Mouse (Mus musculus) bone marrow, adult 2 months (tissue): Measurements from ENCODE around the gene Adam22. TPM values are rescaled to one million over a fixed set of nuclear protein-coding genes. Genes with fewer than 3 reads are reported as not detected.

Experiments used
- H3K27ac ChIP-seq: fragments of 200-500 bp; 2 replicates; pipeline ENCODE4 v1.5.1; 2012; ENCODE audit warnings: low read depth, mild to moderate bottlenecking, control low read depth, inconsistent platforms, low read length; ENCODE audit not compliant: control insufficient read depth, poor library complexity, insufficient read depth
- H3K4me1 ChIP-seq: fragments of 200-500 bp; 2 replicates; pipeline ENCODE4 v1.6.1; 2011; ENCODE audit warnings: low read length; ENCODE audit not compliant: control insufficient read depth, insufficient read depth
- H3K4me3 ChIP-seq: fragments of 200-500 bp; replicated peaks from 2 replicates; pipeline ENCODE3; 2011; ENCODE audit warnings: mild to moderate bottlenecking, low read depth, low read length, control low read depth; ENCODE audit not compliant: control insufficient read depth
- CTCF ChIP-seq: fragments of 200-500 bp; IDR thresholded peaks from 2 replicates; pipeline ENCODE4 v1.5.1; 2011; ENCODE audit warnings: low read length, control low read depth; ENCODE audit not compliant: control insufficient read depth, insufficient read depth
- POLR2A ChIP-seq: fragments of 200-500 bp; IDR thresholded peaks from 2 replicates; pipeline ENCODE4 v1.6.1; 2011; ENCODE audit warnings: low read depth, mild to moderate bottlenecking, control low read depth, low read length, borderline replicate concordance; ENCODE audit not compliant: control insufficient read depth
- WGBS: fragments of 180-500 bp; shearing (Covaris S2); methylation state at CpG from one replicate; pipeline ENCODE4 v1.1.7; 2018; 5-methylcytosine and 5-hydroxymethylcytosine counted together
- polyA plus RNA-seq: library from polyadenylated mRNA; stranded (reverse); fragments of >200 nt; gene quantifications from 2 replicates; pipeline ENCODE4 v1.2.4, GENCODE M21; 2011; ENCODE audit warnings: low replicate concordance; ENCODE audit not compliant: missing spikeins, insufficient read depth, insufficient read length

Gene Adam22
- polyA plus RNA-seq, 1 experiment, result 0.97 TPM

- H3K4me1 ChIP-seq, result no peaks in the 10 kb centered on the region; the same call in 1 of the 2 replicates
- H3K27ac ChIP-seq, result no peak overlapping the region
- 81% methylated on average over 5 of the region's 5 CpGs for WGBS
- TF ChIP-seq POLR2A (no peak), CTCF (no peak)
- no peak overlapping the region for H3K4me3 ChIP-seq
These were observed 251.3 kb downstream of the Adam22 start for GRCm38 (mm10) chr5:8116561-8117168.

- TF ChIP-seq POLR2A (no peak), CTCF (no peak)
- Histone ChIP-seq H3K27ac (no peak overlapping the region), H3K4me3 (no peak overlapping the region), H3K4me1 (no peaks in the 10 kb centered on the region)
- 78% methylated on average over 5 of the region's 5 CpGs for WGBS
These were observed 255.7 kb downstream of the Adam22 start for GRCm38 (mm10) chr5:8112246-8112645.

GRCm38 (mm10) chr5:8111691-8112090, 256.3 kb downstream of the Adam22 start:
- Histone ChIP-seq H3K4me3 (no peak overlapping the region), H3K27ac (no peak overlapping the region), H3K4me1 (no peaks in the 10 kb centered on the region)
- TF ChIP-seq POLR2A (no peak), CTCF (no peak)
- WGBS, result 90% methylated on average over 3 of the region's 3 CpGs

GRCm38 (mm10) chr5:8095689-8096088, 272.3 kb downstream of the Adam22 start:
- no peak overlapping the region for H3K4me3 ChIP-seq
- H3K4me1 ChIP-seq, result no peaks in the 10 kb centered on the region
- WGBS, result 74% methylated on average over 1 of the region's 1 CpGs
- H3K27ac ChIP-seq, result no peak overlapping the region
- no peak for TF ChIP-seq CTCF
- TF ChIP-seq POLR2A, result no peak

- no peak for TF ChIP-seq CTCF
- TF ChIP-seq POLR2A, result no peak
- Histone ChIP-seq H3K4me1 (no peaks in the 10 kb centered on the region), H3K4me3 (no peak overlapping the region), H3K27ac (no peak overlapping the region)
- 81% methylated on average over 5 of the region's 5 CpGs for WGBS
These were observed 273.0 kb downstream of the Adam22 start for GRCm38 (mm10) chr5:8094921-8095320.

GRCm38 (mm10) chr5:8088147-8088546, 279.8 kb downstream of the Adam22 start:
- no peak overlapping the region for H3K4me3 ChIP-seq
- WGBS, result 38% methylated on average over 3 of the region's 3 CpGs
- no peaks in the 10 kb centered on the region for H3K4me1 ChIP-seq
- no peak overlapping the region for H3K27ac ChIP-seq
- TF ChIP-seq CTCF, result no peak

GRCm38 (mm10) chr5:8085661-8086060, 282.3 kb downstream of the Adam22 start:
- TF ChIP-seq POLR2A (no peak), CTCF (no peak)
- H3K4me1 ChIP-seq, result no peaks in the 10 kb centered on the region
- WGBS, result 82% methylated on average over 3 of the region's 3 CpGs
- H3K4me3 ChIP-seq, result no peak overlapping the region
- H3K27ac ChIP-seq, result no peak overlapping the region

GRCm38 (mm10) chr5:8082800-8083509, 285.0 kb downstream of the Adam22 start:
- no peak for TF ChIP-seq CTCF
- Histone ChIP-seq H3K4me3 (no peak overlapping the region), H3K4me1 (no peaks in the 10 kb centered on the region), H3K27ac (no peak overlapping the region)
- 66% methylated on average over 20 of the region's 20 CpGs for WGBS

- H3K4me3 ChIP-seq, result no peak overlapping the region
- 87% methylated on average over 8 of the region's 8 CpGs for WGBS
- no peaks in the 10 kb centered on the region for H3K4me1 ChIP-seq
- TF ChIP-seq POLR2A (no peak), CTCF (no peak)
- no peak overlapping the region for H3K27ac ChIP-seq
These were observed 290.5 kb downstream of the Adam22 start for GRCm38 (mm10) chr5:8077481-8077880.
